Mouse (Mus musculus) liver, embryonic 15.5 days (tissue): ENCODE results near the gene Mfsd7a. TPM values are rescaled to one million over a fixed set of nuclear protein-coding genes. Genes with fewer than 3 reads are reported as not detected.

Experiments used
- ATAC-seq: fragments of 200-750 bp; cut with Nextera tagmentation; 2 replicates; pipeline ENCODE4 v1.8.0; 2017; ENCODE audit warnings: moderate number of reproducible peaks, mild to moderate bottlenecking, moderate library complexity; ENCODE audit not compliant: insufficient read depth
- H3K27ac ChIP-seq: fragments of 300-500 bp; sonication (generic); replicated peaks from 2 replicates; pipeline ENCODE4 v1.5.1; 2015; ENCODE audit warnings: mild to moderate bottlenecking, inconsistent platforms
- H3K27me3 ChIP-seq: fragments of 300-500 bp; sonication (generic); 2 replicates; pipeline ENCODE4 v1.6.1; 2015; ENCODE audit warnings: mild to moderate bottlenecking, inconsistent platforms
- H3K36me3 ChIP-seq: fragments of 300-500 bp; sonication (generic); replicated peaks from 2 replicates; pipeline ENCODE4 v1.6.1; 2015; ENCODE audit warnings: moderate library complexity, mild to moderate bottlenecking, inconsistent platforms
- H3K4me1 ChIP-seq: fragments of 300-500 bp; sonication (generic); replicated peaks from 2 replicates; pipeline ENCODE4 v1.6.1; 2015; ENCODE audit warnings: inconsistent platforms
- H3K4me2 ChIP-seq: fragments of 300-500 bp; sonication (generic); 2 replicates; pipeline ENCODE4 v1.6.1; 2015; ENCODE audit warnings: moderate library complexity, mild to moderate bottlenecking, inconsistent platforms
- H3K4me3 ChIP-seq: fragments of 300-500 bp; sonication (generic); replicated peaks from 2 replicates; pipeline ENCODE4 v1.5.1; 2015; ENCODE audit warnings: mild to moderate bottlenecking, inconsistent platforms
- H3K9ac ChIP-seq: fragments of 300-500 bp; sonication (generic); 2 replicates; pipeline ENCODE4 v1.6.1; 2015; ENCODE audit warnings: moderate library complexity, mild to moderate bottlenecking, inconsistent platforms
- H3K9me3 ChIP-seq: fragments of 300-500 bp; sonication (generic); replicated peaks from 2 replicates; pipeline ENCODE4 v1.6.1; 2016; ENCODE audit warnings: inconsistent platforms
- WGBS: fragments of 180-500 bp; shearing (Covaris S2); methylation state at CpG from one replicate; pipeline ENCODE4 v1.1.7; 2015; ENCODE audit warnings: mixed read lengths; ENCODE audit not compliant: insufficient replicate concordance; 5-methylcytosine and 5-hydroxymethylcytosine counted together
- polyA plus RNA-seq: library from polyadenylated mRNA; unstranded; fragments of >200 nt; fragmentation: Nextera tagmentation; extraction: Ambion mirVana; gene quantifications from 2 replicates; pipeline ENCODE4 v1.2.1, GENCODE M21; 2015

Mfsd7a gene
- polyA plus RNA-seq, 1 experiment from 2014 or later: 0.16 TPM

- Histone ChIP-seq H3K9me3 (no peaks in the 10 kb centered on the region), H3K4me2 (peak within 1 kb of the TSS; percentile 88), H3K27me3 (peaks cover 8% of the 10 kb centered on the region; the same call in 1 of the 2 replicates), H3K9ac (peak within 1 kb of the TSS; percentile 97), H3K4me3 (peak within 1 kb of the TSS; percentile 87), H3K36me3 (no peaks in the 10 kb centered on the region), H3K27ac (peak within 1 kb of the TSS; percentile 85), H3K4me1 (peaks cover 54% of the 10 kb centered on the region)
- under 1% methylated on average over 62 of the region's 62 CpGs for WGBS
- peak; percentile 94 for ATAC-seq
Measured at GRCm38 (mm10) chr5:108461082-108462065, 12.7 kb upstream of the Mfsd7a start, which contains the start of gene Pcgf3. Gene Pcgf3, plus strand, starts transcription at chr5:108461232.

GRCm38 (mm10) chr5:108460461-108460860 lies 11.8 kb upstream of the Mfsd7a start:
- Histone ChIP-seq H3K36me3 (no peaks in the 10 kb centered on the region), H3K27ac (peak overlapping the region; percentile 34; the same call in 1 of the 2 replicates), H3K9ac (peak overlapping the region; percentile 97; the same call in 1 of the 2 replicates), H3K4me1 (peaks cover 45% of the 10 kb centered on the region), H3K27me3 (peaks cover 8% of the 10 kb centered on the region; the same call in 1 of the 2 replicates), H3K4me2 (peak overlapping the region; percentile 88), H3K4me3 (peak overlapping the region; percentile 87), H3K9me3 (no peaks in the 10 kb centered on the region)
- no peak for ATAC-seq
- 44% methylated on average over 6 of the region's 6 CpGs for WGBS

- ATAC-seq: no peak
- 51% methylated on average over 2 of the region's 2 CpGs for WGBS
- Histone ChIP-seq H3K4me3 (no peak overlapping the region), H3K4me1 (peaks cover 29% of the 10 kb centered on the region), H3K9ac (no peak overlapping the region), H3K4me2 (no peak overlapping the region), H3K27me3 (peaks cover 8% of the 10 kb centered on the region; the same call in 1 of the 2 replicates), H3K36me3 (no peaks in the 10 kb centered on the region), H3K27ac (no peak overlapping the region), H3K9me3 (no peaks in the 10 kb centered on the region)
Measured at GRCm38 (mm10) chr5:108458706-108459105, 10.0 kb upstream of the Mfsd7a start.

GRCm38 (mm10) chr5:108454094-108454493 lies 5.4 kb upstream of the Mfsd7a start:
- no peak overlapping the region for H3K4me3 ChIP-seq
- no peak overlapping the region for H3K9ac ChIP-seq
- H3K9me3 ChIP-seq: no peaks in the 10 kb centered on the region
- 0 out of 2 replicates have a peak, but pooled peaks have one; percentile 35 for ATAC-seq
- WGBS: 48% methylated on average over 3 of the region's 3 CpGs
- H3K36me3 ChIP-seq: no peaks in the 10 kb centered on the region
- H3K27ac ChIP-seq: no peak overlapping the region
- H3K4me1 ChIP-seq: peaks cover 24% of the 10 kb centered on the region
- peaks cover 8% of the 10 kb centered on the region; the same call in 1 of the 2 replicates for H3K27me3 ChIP-seq
- no peak overlapping the region for H3K4me2 ChIP-seq

DNA sequence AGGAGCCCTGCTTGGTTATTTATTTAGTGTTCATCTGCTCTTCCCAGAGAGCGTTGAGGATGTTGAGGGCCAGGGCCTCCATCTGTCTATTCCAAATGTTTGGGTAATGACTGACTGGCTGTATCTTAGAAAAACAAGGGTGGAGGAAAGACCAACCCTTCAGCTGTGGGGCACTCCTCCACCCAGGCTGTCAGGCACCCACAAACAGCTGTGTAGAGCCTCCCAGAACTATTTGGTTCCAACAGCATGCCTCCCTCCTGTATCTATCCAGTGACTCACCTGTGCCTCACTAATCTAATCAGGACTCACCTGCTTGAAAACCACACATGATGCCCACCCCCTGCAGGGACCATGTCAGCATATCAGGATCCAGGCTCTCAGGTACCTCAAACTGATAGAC lies 3.7 kb upstream of the Mfsd7a start:
- H3K9me3 ChIP-seq: no peaks in the 10 kb centered on the region
- no peak overlapping the region for H3K9ac ChIP-seq
- no peak for ATAC-seq
- no peak overlapping the region for H3K4me3 ChIP-seq
- whole genome bisulfite sequencing: 77% methylated on average over 1 of the region's 1 CpGs
- H3K36me3 ChIP-seq: no peaks in the 10 kb centered on the region
- no peak overlapping the region for H3K27ac ChIP-seq
- peaks cover 38% of the 10 kb centered on the region for H3K4me1 ChIP-seq
- peaks cover 13% of the 10 kb centered on the region; the same call in 1 of the 2 replicates for H3K27me3 ChIP-seq
- H3K4me2 ChIP-seq: no peak overlapping the region

- Histone ChIP-seq H3K36me3 (no peaks in the 10 kb centered on the region), H3K27me3 (peaks cover 13% of the 10 kb centered on the region; the same call in 1 of the 2 replicates), H3K27ac (no peak overlapping the region), H3K9me3 (no peaks in the 10 kb centered on the region), H3K4me2 (no peak overlapping the region), H3K4me3 (no peak overlapping the region), H3K4me1 (peaks cover 46% of the 10 kb centered on the region), H3K9ac (no peak overlapping the region)
- ATAC-seq: no peak
- WGBS: 67% methylated on average over 1 of the region's 1 CpGs
Measured at GRCm38 (mm10) chr5:108451611-108452010, 2.9 kb upstream of the Mfsd7a start.

- H3K9me3 ChIP-seq: no peaks in the 10 kb centered on the region
- peaks cover 52% of the 10 kb centered on the region for H3K4me1 ChIP-seq
- no peak overlapping the region for H3K9ac ChIP-seq
- H3K27me3 ChIP-seq: peaks cover 13% of the 10 kb centered on the region; the same call in 1 of the 2 replicates
- ATAC-seq: no peak
- no peak overlapping the region for H3K4me2 ChIP-seq
- H3K4me3 ChIP-seq: no peak overlapping the region
- 61% methylated on average over 8 of the region's 8 CpGs for WGBS
- no peaks in the 10 kb centered on the region for H3K36me3 ChIP-seq
- no peak overlapping the region for H3K27ac ChIP-seq
Measured at GRCm38 (mm10) chr5:108450837-108451540, 2.3 kb upstream of the Mfsd7a start.

- H3K4me2 ChIP-seq: peak overlapping the region; percentile 77
- no peak for ATAC-seq
Measured at GRCm38 (mm10) chr5:108447857-108448256, 834 bp downstream of the Mfsd7a start.

DNA sequence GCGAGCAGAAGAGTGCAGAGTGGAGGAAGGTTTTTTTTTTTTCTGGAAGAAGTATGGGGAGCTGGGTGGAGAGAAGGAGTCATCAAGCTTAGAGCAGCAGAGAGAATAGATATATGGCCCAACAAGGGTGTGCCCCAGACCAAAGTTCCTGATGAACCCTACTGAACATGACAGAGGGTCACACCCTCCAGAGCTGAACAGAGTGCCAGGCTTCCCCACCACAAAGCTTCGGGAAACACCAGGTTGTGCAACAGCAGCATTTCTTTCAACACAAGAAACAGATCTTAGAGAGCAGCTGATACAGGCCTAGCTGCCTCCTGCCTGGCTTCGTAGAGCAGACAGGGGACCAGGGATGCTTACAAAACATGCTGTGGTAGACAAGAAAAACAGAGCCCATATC lies 1.7 kb downstream of the Mfsd7a start:
- H3K4me2 ChIP-seq: 0 out of 2 replicates have a peak overlapping the region, but pooled peaks have one; percentile 3
- no peaks in the 10 kb centered on the region for H3K36me3 ChIP-seq
- H3K9ac ChIP-seq: no peak overlapping the region
- H3K27ac ChIP-seq: no peak overlapping the region
- H3K4me1 ChIP-seq: peaks cover 46% of the 10 kb centered on the region
- no peaks in the 10 kb centered on the region for H3K9me3 ChIP-seq
- ATAC-seq: no peak
- WGBS: 50% methylated on average over 3 of the region's 3 CpGs
- no peak overlapping the region for H3K4me3 ChIP-seq
- H3K27me3 ChIP-seq: peaks cover 13% of the 10 kb centered on the region; the same call in 1 of the 2 replicates

More at GRCm38 (mm10) chr5:108447857-108448256, 834 bp downstream of the Mfsd7a start:
- H3K4me1 ChIP-seq: peaks cover 54% of the 10 kb centered on the region
- H3K9me3 ChIP-seq: no peaks in the 10 kb centered on the region
- H3K9ac ChIP-seq: no peak overlapping the region
- H3K27ac ChIP-seq: no peak overlapping the region
- WGBS: 67% methylated on average over 7 of the region's 7 CpGs
- no peaks in the 10 kb centered on the region for H3K36me3 ChIP-seq
- no peak overlapping the region for H3K4me3 ChIP-seq
- peaks cover 13% of the 10 kb centered on the region; the same call in 1 of the 2 replicates for H3K27me3 ChIP-seq

DNA sequence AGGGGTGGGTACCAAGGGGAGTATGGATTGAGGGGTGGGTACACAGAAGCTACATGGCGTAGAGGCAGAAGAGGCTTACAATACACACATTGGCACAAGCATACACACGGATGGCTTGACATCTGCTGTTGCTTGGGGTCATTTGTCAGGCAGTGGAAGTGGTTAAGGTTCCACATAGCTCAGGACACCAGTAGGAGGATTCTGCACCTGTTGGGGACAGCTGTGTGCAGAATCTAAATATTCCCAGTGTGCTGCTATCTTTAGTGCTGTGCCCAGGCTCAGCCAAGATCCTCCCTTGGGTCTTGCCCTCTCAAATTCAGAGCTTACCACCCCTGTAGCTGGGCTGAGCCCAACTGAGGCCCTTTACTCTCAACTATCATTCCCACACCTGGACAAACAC lies 12.6 kb downstream of the Mfsd7a start:
- 58% methylated on average over 2 of the region's 2 CpGs for whole genome bisulfite sequencing
- peaks cover 15% of the 10 kb centered on the region; the same call in 1 of the 2 replicates for H3K36me3 ChIP-seq
- peaks cover 23% of the 10 kb centered on the region for H3K4me1 ChIP-seq
- no peak overlapping the region for H3K4me2 ChIP-seq
- H3K27ac ChIP-seq: no peak overlapping the region
- no peak overlapping the region for H3K9ac ChIP-seq
- H3K27me3 ChIP-seq: peaks cover 5% of the 10 kb centered on the region; the same call in 1 of the 2 replicates
- no peaks in the 10 kb centered on the region for H3K9me3 ChIP-seq
- no peak for ATAC-seq
- no peak overlapping the region for H3K4me3 ChIP-seq
